Mouse (Mus musculus) midbrain, embryonic 10.5 days (tissue): Measurements from ENCODE around the gene Traf4. TPM values are rescaled to one million over a fixed set of nuclear protein-coding genes. Genes with fewer than 3 reads are reported as not detected.

ENCODE experiments used
- DNase-seq: peaks from one replicate; pipeline ENCODE4 v3.0.0-alpha.2; 2017; ENCODE audit warnings: low spot score
- H3K27ac ChIP-seq: fragments of 300-500 bp; sonication (generic); replicated peaks from 2 replicates; pipeline ENCODE4 v1.5.1; 2016; ENCODE audit warnings: mild to moderate bottlenecking
- H3K27me3 ChIP-seq: fragments of 300-500 bp; sonication (generic); 2 replicates; pipeline ENCODE4 v1.6.1; 2016; ENCODE audit warnings: low read depth, mild to moderate bottlenecking; ENCODE audit not compliant: poor library complexity, severe bottlenecking
- H3K36me3 ChIP-seq: fragments of 300-500 bp; sonication (generic); 2 replicates; pipeline ENCODE4 v1.6.1; 2016; ENCODE audit warnings: mild to moderate bottlenecking, moderate library complexity
- H3K4me1 ChIP-seq: fragments of 300-500 bp; sonication (generic); 2 replicates; pipeline ENCODE4 v1.6.1; 2016
- H3K4me3 ChIP-seq: fragments of 300-500 bp; sonication (generic); 2 replicates; pipeline ENCODE4 v1.5.1; 2016; ENCODE audit warnings: mild to moderate bottlenecking, moderate library complexity
- H3K9me3 ChIP-seq: fragments of 300-500 bp; sonication (generic); replicated peaks from 2 replicates; pipeline ENCODE4 v1.6.1; 2016; ENCODE audit warnings: mild to moderate bottlenecking
- WGBS: fragments of 180-500 bp; shearing (Covaris S2); methylation state at CpG from one replicate; pipeline ENCODE4 v1.1.7; 2016; 5-methylcytosine and 5-hydroxymethylcytosine counted together
- polyA plus RNA-seq: library from polyadenylated mRNA; unstranded; fragments of >200 nt; fragmentation: Nextera tagmentation; extraction: Ambion mirVana; gene quantifications from 2 replicates; pipeline ENCODE4 v1.2.1, GENCODE M21; 2016

Gene Traf4
- 96.3 and 109 TPM in 2 replicates for polyA plus RNA-seq

- Histone ChIP-seq H3K27ac (peak within 1 kb of the TSS; percentile 99), H3K4me1 (peaks cover 51% of the 10 kb centered on the region), H3K27me3 (peaks cover 22% of the 10 kb centered on the region; the same call in 1 of the 2 replicates), H3K9me3 (no peaks in the 10 kb centered on the region), H3K36me3 (peaks cover 36% of the 10 kb centered on the region), H3K4me3 (peak within 1 kb of the TSS; percentile 99)
- WGBS = 0% methylated on average over 78 of the region's 78 CpGs
- peak; percentile 90 for DNase-seq
Measured at GRCm38 (mm10) chr11:78164924-78165760, at the start of gene Traf4. Gene Traf4 (minus strand): TSS chr11:78165589.

DNA sequence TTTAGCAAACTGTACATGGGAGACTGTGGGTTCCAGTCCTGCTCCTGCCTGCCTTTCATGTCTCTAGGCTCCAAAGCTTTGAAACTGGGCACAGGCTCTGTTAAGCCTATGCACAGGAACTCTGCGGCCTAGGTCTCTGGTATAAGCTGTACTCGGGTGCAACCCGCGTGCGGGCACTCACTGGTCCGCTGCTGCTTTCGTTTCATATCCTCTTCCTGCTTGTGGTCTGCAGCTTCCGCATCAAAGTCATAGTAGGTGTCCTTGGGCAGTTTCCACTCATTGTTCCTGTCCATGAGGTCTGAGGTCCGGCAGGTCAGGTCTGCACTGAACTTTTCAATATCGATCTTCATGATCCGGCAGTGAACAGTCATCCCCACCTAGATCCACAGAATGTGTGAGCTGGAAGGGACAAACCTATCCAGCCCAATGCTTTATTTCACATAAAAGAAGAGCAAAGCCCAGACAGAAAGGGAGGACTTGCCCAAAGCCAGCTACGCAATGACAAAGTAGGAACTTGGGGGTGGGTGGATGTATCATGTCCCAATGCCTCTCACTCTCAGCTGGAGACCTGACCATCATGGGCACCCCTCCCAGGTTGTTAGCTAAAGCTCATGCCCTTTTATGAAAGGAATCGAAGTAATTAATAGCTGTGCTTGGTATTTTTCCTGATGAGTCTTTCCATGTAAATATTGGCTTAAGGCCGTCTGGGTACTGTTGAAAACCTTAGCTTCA is 47.9 kb upstream of the Traf4 start:
- H3K4me1 ChIP-seq = no peaks in the 10 kb centered on the region
- H3K27me3 ChIP-seq = no peaks in the 10 kb centered on the region
- 96% methylated on average over 14 of the region's 14 CpGs for WGBS

GRCm38 (mm10) chr11:78211513-78211912 is 46.1 kb upstream of the Traf4 start:
- no peak overlapping the region for H3K27ac ChIP-seq
- WGBS = 92% methylated on average over 5 of the region's 5 CpGs
- H3K4me3 ChIP-seq = no peak overlapping the region
- no peaks in the 10 kb centered on the region for H3K9me3 ChIP-seq
- peaks cover 100% of the 10 kb centered on the region for H3K36me3 ChIP-seq
- no peaks in the 10 kb centered on the region for H3K27me3 ChIP-seq
- no peak for DNase-seq
- no peaks in the 10 kb centered on the region for H3K4me1 ChIP-seq

More for the DNA sequence above, 47.9 kb upstream of the Traf4 start:
- Histone ChIP-seq H3K27ac (no peak overlapping the region), H3K36me3 (peaks cover 100% of the 10 kb centered on the region), H3K4me3 (no peak overlapping the region), H3K9me3 (no peaks in the 10 kb centered on the region)
- no peak for DNase-seq

- Histone ChIP-seq H3K36me3 (peaks cover 100% of the 10 kb centered on the region), H3K27ac (no peak overlapping the region), H3K4me1 (peaks cover 6% of the 10 kb centered on the region), H3K4me3 (no peak overlapping the region), H3K9me3 (no peaks in the 10 kb centered on the region), H3K27me3 (no peaks in the 10 kb centered on the region)
- no peak for DNase-seq
- WGBS = 78% methylated on average over 7 of the region's 7 CpGs
Measured at GRCm38 (mm10) chr11:78210615-78211014, 45.2 kb upstream of the Traf4 start.

DNA sequence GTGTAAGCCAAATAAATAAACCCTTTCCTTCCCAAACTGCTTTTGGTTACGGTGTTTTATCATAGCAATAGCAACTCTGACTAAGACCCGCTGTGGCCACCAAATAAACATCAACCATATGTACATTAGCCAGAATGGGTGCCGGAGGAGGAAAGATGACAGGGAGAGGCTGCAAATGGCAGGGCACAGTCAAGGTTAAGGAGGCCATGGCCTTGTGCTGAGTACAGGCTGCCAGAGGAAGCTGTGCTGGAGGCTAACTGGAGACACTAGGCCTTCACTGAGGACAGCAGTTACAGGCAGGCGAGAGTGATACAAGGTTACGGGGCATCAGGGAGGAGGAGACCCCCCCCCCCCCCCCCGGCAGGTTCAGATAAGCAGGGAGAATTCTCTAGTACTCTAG is 44.5 kb upstream of the Traf4 start:
- whole genome bisulfite sequencing = 97% methylated on average over 6 of the region's 6 CpGs

DNA sequence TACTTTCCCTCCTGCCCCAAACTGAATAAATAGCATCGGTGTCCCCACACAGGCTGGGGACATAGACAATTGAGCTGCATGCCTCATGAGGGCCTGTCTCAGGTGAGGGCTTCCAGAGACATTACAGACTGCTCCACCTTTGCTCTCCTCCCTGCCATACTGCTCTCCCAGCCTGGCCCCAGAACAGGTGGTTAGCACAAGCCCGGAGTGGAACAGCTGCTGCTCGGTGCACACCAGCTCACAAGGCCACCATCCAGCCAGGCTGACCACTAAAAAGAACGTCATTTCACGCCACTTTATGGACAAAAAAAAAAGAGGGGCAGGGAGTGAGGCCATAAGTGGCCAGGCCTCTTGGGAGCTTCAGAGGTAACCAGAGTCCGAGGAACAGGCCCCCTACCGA is 41.8 kb upstream of the Traf4 start:
- H3K36me3 ChIP-seq = peaks cover 93% of the 10 kb centered on the region
- 92% methylated on average over 7 of the region's 7 CpGs for WGBS
- no peaks in the 10 kb centered on the region for H3K9me3 ChIP-seq
- no peak overlapping the region for H3K4me3 ChIP-seq
- DNase-seq = no peak
- peaks cover 10% of the 10 kb centered on the region for H3K4me1 ChIP-seq
- no peak overlapping the region for H3K27ac ChIP-seq
- no peaks in the 10 kb centered on the region for H3K27me3 ChIP-seq

More for the DNA sequence above, 44.5 kb upstream of the Traf4 start:
- Histone ChIP-seq H3K4me1 (peaks cover 8% of the 10 kb centered on the region), H3K9me3 (no peaks in the 10 kb centered on the region), H3K27ac (no peak overlapping the region), H3K36me3 (peaks cover 100% of the 10 kb centered on the region), H3K27me3 (no peaks in the 10 kb centered on the region), H3K4me3 (no peak overlapping the region)
- no peak for DNase-seq

DNA sequence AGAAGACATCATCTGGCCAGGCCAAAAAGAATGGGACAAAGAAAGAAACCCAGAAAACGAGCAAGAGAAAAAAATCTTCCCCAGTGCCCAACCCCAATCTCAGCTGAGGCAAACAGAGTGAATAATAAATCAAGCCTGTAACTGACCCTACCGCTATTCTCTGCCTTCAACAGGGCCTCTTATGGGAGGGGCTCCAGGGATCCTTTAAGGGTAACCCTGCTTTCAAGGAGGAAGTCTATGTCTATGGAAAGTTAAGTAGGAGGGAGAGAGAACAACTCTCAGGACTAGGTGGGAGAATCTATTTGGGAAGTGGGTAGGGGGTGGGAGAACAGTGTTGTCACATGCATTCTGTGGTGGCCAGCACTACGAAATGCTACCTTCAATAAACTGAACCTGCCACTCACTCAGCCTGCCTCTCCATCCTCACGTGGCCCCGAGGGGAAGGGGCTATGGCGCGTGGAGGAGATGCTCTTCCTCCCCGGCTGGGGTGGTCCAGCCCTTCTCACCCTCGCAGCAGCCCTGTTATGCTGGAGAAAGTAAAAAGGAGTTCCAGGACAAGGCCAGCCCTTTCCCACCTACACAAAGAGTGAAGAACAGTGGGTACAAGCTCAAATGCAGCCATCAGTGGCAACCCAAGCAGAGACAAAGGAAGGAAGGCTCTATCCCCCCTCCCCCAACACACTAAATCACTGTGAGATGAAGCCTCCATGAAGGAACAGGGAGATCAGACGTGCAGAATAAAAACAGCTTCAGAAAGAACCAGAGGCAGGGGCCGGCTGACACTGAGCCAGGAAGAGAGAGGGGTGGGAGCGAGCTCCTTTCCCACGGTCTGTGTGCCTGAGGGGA is 40.2 kb upstream of the Traf4 start:
- H3K27ac ChIP-seq = 0 out of 2 replicates have a peak overlapping the region, but pooled peaks have one; percentile 38
- H3K4me3 ChIP-seq = no peak overlapping the region
- WGBS = 84% methylated on average over 13 of the region's 13 CpGs
- no peaks in the 10 kb centered on the region for H3K27me3 ChIP-seq
- no peak for DNase-seq
- peaks cover 10% of the 10 kb centered on the region for H3K4me1 ChIP-seq
- no peaks in the 10 kb centered on the region for H3K9me3 ChIP-seq
- H3K36me3 ChIP-seq = peaks cover 77% of the 10 kb centered on the region

- Histone ChIP-seq H3K9me3 (no peaks in the 10 kb centered on the region), H3K36me3 (peaks cover 64% of the 10 kb centered on the region), H3K27ac (no peak overlapping the region), H3K4me3 (no peak overlapping the region), H3K4me1 (peaks cover 10% of the 10 kb centered on the region), H3K27me3 (no peaks in the 10 kb centered on the region)
- WGBS = 83% methylated on average over 6 of the region's 6 CpGs
- no peak for DNase-seq
Measured at GRCm38 (mm10) chr11:78204287-78204686, 38.9 kb upstream of the Traf4 start.

DNA sequence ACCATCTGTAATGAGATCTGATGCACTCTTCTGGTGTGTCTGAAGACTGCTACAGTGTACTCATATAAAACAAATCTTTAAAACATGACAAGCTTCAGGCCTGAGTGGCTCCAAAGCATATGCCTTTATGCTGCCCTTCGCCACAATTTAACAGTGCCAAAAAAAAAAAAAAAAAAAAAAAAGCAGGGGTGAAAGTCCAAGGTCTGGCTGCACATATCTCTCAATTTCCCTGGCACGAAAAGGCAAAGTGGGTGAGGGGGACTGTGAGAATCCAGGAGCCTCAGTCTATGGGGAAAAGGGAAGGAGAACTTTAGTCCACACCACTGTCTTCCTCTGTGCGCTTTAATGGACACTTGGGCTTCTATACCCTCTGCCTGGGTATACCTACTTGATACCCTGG is 37.0 kb upstream of the Traf4 start:
- Histone ChIP-seq H3K4me1 (peaks cover 10% of the 10 kb centered on the region), H3K4me3 (no peak overlapping the region), H3K27ac (no peak overlapping the region), H3K36me3 (peaks cover 45% of the 10 kb centered on the region), H3K27me3 (no peaks in the 10 kb centered on the region), H3K9me3 (no peaks in the 10 kb centered on the region)
- DNase-seq = no peak
- WGBS = 93% methylated on average over 3 of the region's 3 CpGs

DNA sequence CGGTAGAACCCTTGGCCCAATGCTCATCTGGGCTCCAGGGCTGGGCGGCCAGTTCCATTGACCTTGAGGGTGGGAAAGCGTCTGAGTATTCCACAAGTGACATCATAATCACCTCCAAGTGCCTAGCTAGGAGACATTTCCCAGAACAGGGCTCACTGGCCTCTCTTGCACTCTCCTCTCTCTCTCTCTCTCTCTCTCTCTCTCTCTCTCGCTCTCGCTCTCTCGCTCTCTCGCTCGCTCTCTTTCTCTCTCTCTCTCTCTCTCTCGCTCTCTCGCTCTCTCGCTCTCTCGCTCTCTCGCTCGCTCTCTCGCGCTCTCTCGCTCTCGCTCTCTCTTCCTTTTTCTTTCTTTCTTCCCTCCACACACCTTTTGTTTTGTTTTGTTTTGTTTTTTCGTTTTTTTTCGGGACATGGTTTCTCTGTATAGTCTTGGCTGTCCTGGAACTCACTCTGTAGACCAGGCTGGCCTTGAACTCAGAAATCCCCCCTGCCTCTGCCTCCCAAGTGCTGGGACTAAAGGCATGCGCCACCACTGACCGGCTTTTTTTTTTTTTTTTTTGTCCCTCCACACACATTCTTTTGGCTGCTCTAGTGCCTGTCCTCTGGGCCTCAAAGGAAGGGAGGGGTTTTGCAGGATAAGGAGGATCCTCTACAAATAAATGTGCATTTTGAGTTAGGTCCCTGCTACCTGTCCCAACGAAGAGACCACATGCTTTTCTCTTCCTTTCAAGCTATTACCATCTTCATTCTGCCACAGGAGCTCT is 29.9 kb upstream of the Traf4 start:
- H3K27ac ChIP-seq = peak overlapping the region; percentile 69
- peak overlapping the region; percentile 55 for H3K4me3 ChIP-seq
- 53% methylated on average over 23 of the region's 23 CpGs for WGBS

GRCm38 (mm10) chr11:78194411-78195100 is 29.2 kb upstream of the Traf4 start:
- Histone ChIP-seq H3K4me3 (peak overlapping the region; percentile 55), H3K9me3 (no peaks in the 10 kb centered on the region), H3K27ac (peak overlapping the region; percentile 69), H3K4me1 (peaks cover 28% of the 10 kb centered on the region), H3K27me3 (no peaks in the 10 kb centered on the region; the same call in 1 of the 2 replicates), H3K36me3 (peaks cover 38% of the 10 kb centered on the region)
- WGBS = 2% methylated on average over 30 of the region's 30 CpGs
- peak; percentile 75 for DNase-seq

More for the DNA sequence above, 29.9 kb upstream of the Traf4 start:
- Histone ChIP-seq H3K9me3 (no peaks in the 10 kb centered on the region), H3K27me3 (no peaks in the 10 kb centered on the region; the same call in 1 of the 2 replicates), H3K4me1 (peaks cover 20% of the 10 kb centered on the region), H3K36me3 (peaks cover 37% of the 10 kb centered on the region)
- no peak for DNase-seq
